ENCODE assay signal across 20 mouse cellular contexts in the genomic region with DNA sequence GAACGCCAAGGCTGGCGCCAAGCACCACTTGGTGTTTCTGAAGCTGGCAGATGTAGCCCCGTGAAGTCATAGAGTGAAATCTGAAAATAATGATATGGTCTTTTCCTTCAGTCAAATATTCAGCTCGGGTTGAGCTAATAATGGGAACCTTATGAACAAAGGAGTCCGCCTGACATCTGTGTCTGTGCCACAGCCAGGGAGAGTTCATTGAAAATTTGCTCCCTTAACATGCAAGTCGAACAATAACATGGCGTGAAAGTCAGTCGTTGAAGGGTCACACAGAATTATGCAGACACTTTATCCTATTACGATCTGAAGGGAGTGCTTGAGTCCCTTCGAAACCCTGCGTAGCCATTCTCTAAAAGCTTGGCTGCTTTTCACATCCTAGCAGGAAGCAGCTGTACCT.
DNase-seq lines count a peak whose midpoint lies in the region; ATAC-seq and TF ChIP-seq lines count a peak whose summit lies in the region.
"Had no signal": no experiment of that assay in that cellular context is flagged by ENCODE, and none has a peak within 500 bp of the region (broad histone marks: within the 10 kb centered on the region; RNA-seq: fewer than 3 reads in every experiment).

No protein-coding gene starts in this region.

- ATAC-seq in midbrain, embryonic 12.5 days (ENCODE audit: low FRiP score, low read depth) = peak; percentile 79
- ATAC-seq in midbrain, postnatal 0 days (ENCODE audit: low FRiP score) = no peak
- ATAC-seq in hindbrain, embryonic 16.5 days = 0 out of 2 replicates have a peak, but pooled peaks have one; percentile 40
- ATAC-seq: CD4-positive, CD25-positive, alpha-beta regulatory T cell, adult 4 months; intestine, embryonic 16.5 days; liver, embryonic 12.5 days had no signal

- H3K4me2 ChIP-seq in midbrain, embryonic 12.5 days (replicated peaks) = no peak overlapping the region
- no peak overlapping the region for H3K4me2 ChIP-seq in midbrain, postnatal 0 days (ENCODE audit: low read depth, low read length, poor library complexity, severe bottlenecking)
- H3K4me2 ChIP-seq in hindbrain, embryonic 16.5 days (ENCODE audit: low read length) = no peak overlapping the region
- H3K4me2 ChIP-seq: kidney, embryonic 15.5 days; liver, embryonic 12.5 days; lung, embryonic 14.5 days; neural tube, embryonic 13.5 days had no signal

- H3K27ac ChIP-seq in midbrain, embryonic 12.5 days (replicated peaks) = peak overlapping the region; percentile 54; the same call in 1 of the 2 replicates
- no peak overlapping the region for H3K27ac ChIP-seq in midbrain, postnatal 0 days (ENCODE audit: low read depth, low read length)
- no peak overlapping the region for H3K27ac ChIP-seq in hindbrain, embryonic 16.5 days (ENCODE audit: low read depth, low read length)
- H3K27ac ChIP-seq: gastrocnemius, adult 2 months; kidney, embryonic 15.5 days; liver, embryonic 12.5 days; macrophage; neural tube, embryonic 13.5 days had no signal

- H3K36me3 ChIP-seq in midbrain, embryonic 12.5 days = peaks cover 6% of the 10 kb centered on the region; the same call in 1 of the 2 replicates
- H3K36me3 ChIP-seq in midbrain, postnatal 0 days (ENCODE audit: insufficient read depth, low read length) = no peaks in the 10 kb centered on the region
- H3K36me3 ChIP-seq in hindbrain, embryonic 16.5 days (ENCODE audit: control insufficient read depth, insufficient read depth, low read length) = no peaks in the 10 kb centered on the region
- H3K36me3 ChIP-seq: G1E; kidney, embryonic 15.5 days; liver, embryonic 12.5 days; neural tube, embryonic 13.5 days had no signal

- no peak for TF ChIP-seq CTCF in midbrain, postnatal 0 days (IDR thresholded peaks at IDR 0.05)

- DNase-seq in embryo, embryonic 10.5 days (ENCODE audit: low spot score) = peak; percentile 10
- no peak for DNase-seq in embryo, embryonic 9.5 days (ENCODE audit: extremely low spot score)
- DNase-seq in midbrain, postnatal 0 days (ENCODE audit: low spot score) = no peak
- DNase-seq in layer of hippocampus, adult 8-10 months (ENCODE audit: low spot score in 2 of 2) = no peak
- DNase-seq in thymus, postnatal 14 days = no peak
- no peak for DNase-seq in cerebellum, adult 11-12 months
- DNase-seq: adrenal gland, adult 2 months; cerebellum, adult 11 months; gastrocnemius, adult 2 months; heart, postnatal 4 days; lung, embryonic 14.5 days had no signal

- H3K9me3 ChIP-seq in midbrain, embryonic 12.5 days = no peaks in the 10 kb centered on the region
- H3K9me3 ChIP-seq in midbrain, postnatal 0 days (ENCODE audit: low read length) = no peaks in the 10 kb centered on the region
- no peaks in the 10 kb centered on the region for H3K9me3 ChIP-seq in hindbrain, embryonic 16.5 days (ENCODE audit: control insufficient read depth, low read length)
- H3K9me3 ChIP-seq: kidney, embryonic 15.5 days; liver, embryonic 12.5 days; neural tube, embryonic 13.5 days had no signal

- peaks cover 6% of the 10 kb centered on the region; the same call in 1 of the 2 replicates for H3K4me1 ChIP-seq in midbrain, embryonic 12.5 days
- no peaks in the 10 kb centered on the region for H3K4me1 ChIP-seq in midbrain, postnatal 0 days (ENCODE audit: insufficient read depth, low read length)
- H3K4me1 ChIP-seq in hindbrain, embryonic 16.5 days (ENCODE audit: control insufficient read depth, insufficient read depth, low read depth, low read length) = no peaks in the 10 kb centered on the region
- H3K4me1 ChIP-seq: kidney, embryonic 15.5 days; liver, embryonic 12.5 days had no signal

- H3K9ac ChIP-seq in midbrain, embryonic 12.5 days (replicated peaks) = no peak overlapping the region
- H3K9ac ChIP-seq in midbrain, postnatal 0 days (replicated peaks; ENCODE audit: low read length, poor library complexity, severe bottlenecking) = no peak overlapping the region
- no peak overlapping the region for H3K9ac ChIP-seq in hindbrain, embryonic 16.5 days (ENCODE audit: low read depth, low read length)
- H3K9ac ChIP-seq: kidney, embryonic 15.5 days; liver, embryonic 12.5 days; lung, embryonic 14.5 days; neural tube, embryonic 13.5 days had no signal

- no peaks in the 10 kb centered on the region for H3K27me3 ChIP-seq in midbrain, embryonic 12.5 days
- no peaks in the 10 kb centered on the region for H3K27me3 ChIP-seq in midbrain, postnatal 0 days (ENCODE audit: insufficient read depth, low read length)
- H3K27me3 ChIP-seq in hindbrain, embryonic 16.5 days (replicated peaks; ENCODE audit: control insufficient read depth, insufficient read depth, low read length) = no peaks in the 10 kb centered on the region
- H3K27me3 ChIP-seq: kidney, embryonic 15.5 days; liver, embryonic 12.5 days; neural tube, embryonic 13.5 days had no signal

- 48% methylated on average over 11 of the region's 11 CpGs for WGBS in midbrain, embryonic 12.5 days
- WGBS in midbrain, postnatal 0 days = 27% methylated on average over 11 of the region's 11 CpGs
- WGBS in hindbrain, embryonic 16.5 days = 29% methylated on average over 11 of the region's 11 CpGs

- no peak overlapping the region for H3K4me3 ChIP-seq in midbrain, embryonic 12.5 days
- H3K4me3 ChIP-seq in midbrain, postnatal 0 days (ENCODE audit: low read depth, low read length) = no peak overlapping the region
- no peak overlapping the region for H3K4me3 ChIP-seq in hindbrain, embryonic 16.5 days (ENCODE audit: low read length)
- H3K4me3 ChIP-seq: gastrocnemius, adult 2 months; kidney, embryonic 15.5 days; liver, embryonic 12.5 days; neural tube, embryonic 13.5 days had no signal
